Mouse (Mus musculus) brain, embryonic 14.5 days (tissue): ENCODE data around the gene Myo15.

Experiments used
- CTCF ChIP-seq: fragments of 200-500 bp; IDR thresholded peaks from 2 replicates; pipeline ENCODE4 v1.5.1; 2012; ENCODE audit warnings: inconsistent platforms, mild to moderate bottlenecking, moderate library complexity, borderline replicate concordance; ENCODE audit not compliant: insufficient read depth, insufficient read length; ENCODE audit errors: extremely low read depth
- POLR2A ChIP-seq: fragments of 200-500 bp; IDR thresholded peaks from 2 replicates; pipeline ENCODE4 v1.6.1; 2012; ENCODE audit warnings: mild to moderate bottlenecking, inconsistent platforms, borderline replicate concordance; ENCODE audit not compliant: poor library complexity, insufficient read depth, insufficient read length, severe bottlenecking; ENCODE audit errors: extremely low read depth

GRCm38 (mm10) chr11:60553091-60553490 lies 84.0 kb downstream of the Myo15 start:
- TF ChIP-seq CTCF = no peak
- no peak for TF ChIP-seq POLR2A
